Mouse (Mus musculus) neural tube, postnatal 0 days (tissue): ENCODE measurements around the gene Olfr1480. TPM values are rescaled to one million over a fixed set of nuclear protein-coding genes. Genes with fewer than 3 reads are reported as not detected.

ENCODE experiments used
- polyA plus RNA-seq: library from polyadenylated mRNA; unstranded; fragments of >200 nt; fragmentation: Nextera tagmentation; extraction: Ambion mirVana; gene quantifications from 2 replicates; pipeline ENCODE4 v1.2.1, GENCODE M21; 2015

Olfr1480 gene
- polyA plus RNA-seq: not detected in 2 replicates

GRCm38 (mm10) chr19:13527613-13528012 lies at the start of gene Olfr1480:
Gene Olfr1480 (plus strand): TSS chr19:13527913.

GRCm38 (mm10) chr19:13480096-13480495 lies 47.6 kb upstream of the Olfr1480 start, which contains the start of gene Olfr1475:
Gene Olfr1475 (minus strand): TSS chr19:13480196.

GRCm38 (mm10) chr19:13500246-13500645 lies 27.5 kb upstream of the Olfr1480 start, which contains the start of gene Olfr1477:
Gene Olfr1477 (plus strand): TSS chr19:13500546.

Other genes starting within 250 kb of the Olfr1480 start
- not detected in 2 replicates for gene Olfr1465, start 212.4 kb upstream of the Olfr1480 start, polyA plus RNA-seq
- gene Olfr1466, start 189.1 kb upstream of the Olfr1480 start, polyA plus RNA-seq: not detected in 2 replicates
- not detected in 2 replicates for gene Olfr1467, start 165.7 kb upstream of the Olfr1480 start, polyA plus RNA-seq
- not detected in 2 replicates for gene Olfr1469, start 120.1 kb upstream of the Olfr1480 start, polyA plus RNA-seq
- gene Olfr1471, start 84.5 kb upstream of the Olfr1480 start, polyA plus RNA-seq: not detected in 2 replicates
- gene Olfr1472, start 71.8 kb upstream of the Olfr1480 start, polyA plus RNA-seq: not detected in 2 replicates
- not detected in 2 replicates for gene Olfr1474, start 58.3 kb upstream of the Olfr1480 start, polyA plus RNA-seq
- not detected in 2 replicates for gene Olfr1475, start 47.7 kb upstream of the Olfr1480 start, polyA plus RNA-seq
- gene Olfr1477, start 27.4 kb upstream of the Olfr1480 start, polyA plus RNA-seq: not detected in 2 replicates
- not detected in 2 replicates for gene Olfr1484, start 55.6 kb downstream of the Olfr1480 start, polyA plus RNA-seq
- gene Olfr1487, start 89.5 kb downstream of the Olfr1480 start, polyA plus RNA-seq: not detected in 2 replicates
- gene Olfr1489, start 103.7 kb downstream of the Olfr1480 start, polyA plus RNA-seq: not detected in 2 replicates
- not detected in 2 replicates for gene Olfr1490, start 123.2 kb downstream of the Olfr1480 start, polyA plus RNA-seq
- gene Olfr1491, start 169.4 kb downstream of the Olfr1480 start, polyA plus RNA-seq: not detected in 2 replicates
- not detected in 2 replicates for gene Olfr1493-ps1, start 195.4 kb downstream of the Olfr1480 start, polyA plus RNA-seq
- gene Olfr1494, start 211.8 kb downstream of the Olfr1480 start, polyA plus RNA-seq: not detected in 2 replicates
- not detected in 2 replicates for gene Olfr1495, start 236.7 kb downstream of the Olfr1480 start, polyA plus RNA-seq
- not detected in 2 replicates for gene Olfr1496, start 250.0 kb downstream of the Olfr1480 start, polyA plus RNA-seq